Mouse (Mus musculus) 3134 (cell line): Measurements from ENCODE around the gene Slc6a3.

Source experiments
- DNase-seq: peaks from one replicate; pipeline ENCODE4 v3.0.0-alpha.2; 2011; ENCODE audit warnings: low spot score; ENCODE audit not compliant: insufficient read length; ENCODE audit errors: extremely low read depth

Slc6a3 gene

DNA sequence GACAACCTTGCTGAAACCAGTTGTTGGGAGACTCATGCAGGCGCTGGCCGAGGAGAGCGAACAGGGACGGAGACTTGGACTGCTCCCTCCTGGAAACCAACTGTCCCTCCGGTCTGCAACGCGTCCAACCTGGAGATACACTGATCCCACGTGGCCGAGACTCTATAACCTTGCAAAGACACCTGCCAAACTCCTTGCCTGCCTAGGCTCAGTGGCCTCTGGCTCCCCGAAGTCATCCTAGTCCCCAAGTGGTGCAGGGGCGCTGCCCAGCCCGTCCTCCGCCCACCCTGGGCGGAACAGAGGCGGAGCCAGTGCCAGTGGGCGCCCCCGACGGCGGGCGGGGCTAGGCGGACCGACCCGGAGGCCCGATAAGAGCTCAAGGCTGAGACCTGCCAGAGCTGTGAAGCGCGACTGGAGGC, at the start of gene Slc6a3:
Gene Slc6a3 (plus strand): TSS at position 345 of the 419 bp plus-strand sequence.
- DNase-seq: no peak

DNA sequence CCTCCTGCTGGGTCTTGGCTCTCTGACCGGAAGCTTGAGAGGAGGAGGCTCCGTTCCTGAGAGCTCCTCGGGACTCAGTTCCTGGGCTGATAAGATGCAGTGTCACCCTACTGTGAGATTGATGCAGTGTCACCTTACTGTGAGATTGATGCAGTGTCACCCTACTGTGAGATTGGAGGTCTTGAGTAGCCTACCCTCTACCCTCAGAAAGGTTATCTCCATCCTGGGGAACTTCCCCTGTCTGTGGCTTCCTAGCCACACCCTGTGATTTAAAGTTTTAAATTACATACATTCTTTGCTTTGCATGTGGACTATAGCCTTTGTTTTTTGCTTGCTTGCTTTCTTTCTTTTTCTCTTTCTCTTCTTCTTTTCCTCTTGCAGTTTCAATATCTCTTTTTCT, 48.4 kb upstream of the Slc6a3 start:
- DNase-seq: no peak

- DNase-seq: no peak
Observed at GRCm38 (mm10) chr13:73488707-73489106, 47.8 kb upstream of the Slc6a3 start.

DNA sequence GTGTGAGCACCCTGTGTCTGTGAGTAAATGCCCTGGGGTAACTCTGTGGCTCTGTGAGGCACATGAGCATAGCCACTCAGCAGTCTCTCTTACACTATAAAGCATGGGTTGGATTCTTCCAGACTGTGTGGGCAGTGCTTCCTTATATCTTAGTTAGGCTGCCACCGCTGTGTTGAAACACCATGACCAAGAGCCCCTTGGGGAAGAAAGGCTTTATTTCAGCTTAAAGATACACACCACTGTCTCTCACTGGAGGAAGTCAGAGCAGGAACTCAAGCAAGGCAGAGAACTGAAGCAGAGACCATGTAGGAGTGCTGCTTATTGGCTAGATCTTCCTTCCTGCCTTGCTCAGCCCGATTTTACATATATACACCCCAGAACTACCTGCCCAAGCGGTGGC, 46.6 kb upstream of the Slc6a3 start:
- no peak for DNase-seq

DNA sequence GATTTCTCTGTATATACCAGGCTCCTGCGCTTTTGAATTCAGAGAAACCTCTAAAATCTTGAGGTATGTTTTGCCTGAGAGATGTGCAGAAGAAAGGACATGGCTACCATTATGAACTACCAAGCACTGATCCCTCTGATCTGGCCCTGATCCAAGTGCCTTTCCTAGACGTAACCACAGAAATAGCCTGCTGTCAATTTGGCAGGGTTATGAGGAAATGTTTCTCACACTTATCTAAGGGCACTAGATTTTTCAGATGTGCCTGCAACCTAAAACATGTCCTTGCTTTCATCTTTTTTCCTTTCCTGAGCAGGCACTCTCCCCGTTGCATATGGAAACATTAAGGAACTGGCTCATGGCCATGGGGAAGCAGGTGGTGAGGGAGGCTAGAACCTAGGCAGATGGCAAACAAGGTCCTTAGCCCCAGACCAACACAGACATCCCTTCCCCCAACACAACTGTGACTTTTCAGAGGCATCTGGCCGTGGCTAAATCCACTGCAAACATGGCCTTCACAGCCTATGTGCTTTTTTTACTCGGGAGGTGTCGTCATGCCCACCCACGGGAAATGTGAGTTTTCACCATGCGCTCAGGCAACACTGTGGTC, 45.9 kb upstream of the Slc6a3 start:
- no peak for DNase-seq

DNA sequence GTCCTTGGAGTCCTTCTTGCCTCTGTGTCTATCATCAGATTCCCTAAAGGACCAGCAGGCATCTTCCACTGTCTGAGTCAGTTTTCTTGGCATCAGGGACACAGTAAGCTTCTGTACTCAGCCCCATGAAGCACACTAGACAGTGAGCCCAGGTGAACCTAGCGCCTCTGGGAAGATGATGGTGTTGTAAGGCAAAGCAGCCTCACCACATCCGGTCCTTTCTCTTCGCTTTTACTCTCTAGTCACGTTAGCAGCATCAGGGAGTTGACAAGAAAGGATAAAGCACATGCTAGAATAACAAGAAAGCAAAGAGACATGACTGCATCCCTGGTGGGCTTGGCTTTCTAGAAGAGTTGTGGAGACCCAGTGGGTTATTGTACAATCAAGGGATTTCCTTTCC, 43.4 kb upstream of the Slc6a3 start:
- DNase-seq: no peak

DNA sequence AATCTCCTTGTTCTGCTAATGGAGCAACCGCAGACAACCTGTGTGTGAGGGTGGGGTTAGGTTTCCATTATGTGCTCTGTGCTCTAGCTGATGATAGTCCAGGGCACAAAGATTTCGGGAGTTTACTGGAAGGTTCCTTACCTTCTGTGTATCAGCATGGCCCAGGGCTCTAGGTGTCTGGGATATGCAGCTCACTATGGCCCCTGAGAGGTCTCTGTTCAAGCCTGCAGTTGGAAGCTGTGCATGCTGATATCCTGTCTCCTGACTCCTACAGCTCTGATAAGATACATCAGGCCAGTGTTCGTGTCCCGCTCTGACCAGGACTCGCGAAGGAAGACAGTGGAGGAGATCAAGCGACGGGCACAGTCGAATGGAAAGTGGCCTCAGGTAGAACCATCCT, 42.0 kb upstream of the Slc6a3 start:
- no peak for DNase-seq

- DNase-seq: no peak
Observed at GRCm38 (mm10) chr13:73496137-73496536, 40.4 kb upstream of the Slc6a3 start.

- DNase-seq: no peak
Observed at GRCm38 (mm10) chr13:73499893-73500604, 36.5 kb upstream of the Slc6a3 start.

GRCm38 (mm10) chr13:73502719-73503118, 33.8 kb upstream of the Slc6a3 start:
- no peak for DNase-seq

DNA sequence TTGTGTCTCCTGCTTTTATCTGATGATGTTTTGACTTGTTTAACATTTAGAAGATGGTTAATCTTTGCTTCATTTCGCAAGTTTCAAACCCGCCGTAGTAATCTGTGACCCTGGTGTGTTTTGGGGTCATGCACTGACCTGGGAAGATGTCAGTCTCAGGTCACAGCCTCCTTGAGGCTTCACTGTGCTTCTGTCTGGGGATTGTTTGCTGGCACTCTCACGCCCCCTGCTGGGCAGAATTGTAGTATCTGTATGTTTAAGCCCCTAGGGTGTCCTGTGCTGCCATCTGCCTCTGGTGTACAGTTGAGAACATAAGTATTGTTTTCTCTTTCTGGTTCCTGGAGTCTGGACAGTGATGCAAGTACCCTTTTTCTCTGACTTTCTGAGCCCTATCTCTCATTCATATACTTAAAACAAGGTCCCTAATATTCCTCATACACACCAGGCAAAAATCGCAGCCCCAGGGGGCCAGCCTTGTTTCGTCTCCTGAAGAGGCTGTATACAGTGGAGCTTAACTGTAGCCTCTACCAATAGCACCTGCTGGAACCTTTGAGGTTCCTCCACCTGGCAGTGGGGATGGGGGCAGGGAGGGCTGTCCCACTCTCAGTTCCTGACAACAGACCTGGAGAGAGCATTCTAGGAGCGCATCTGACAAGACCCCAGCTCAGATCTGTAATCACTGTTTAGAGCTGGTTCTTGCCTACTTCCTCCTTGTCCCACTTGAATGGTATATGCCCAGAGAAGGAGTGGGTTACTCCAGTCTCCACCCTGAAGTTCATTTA, 30.7 kb upstream of the Slc6a3 start:
- DNase-seq: no peak

DNA sequence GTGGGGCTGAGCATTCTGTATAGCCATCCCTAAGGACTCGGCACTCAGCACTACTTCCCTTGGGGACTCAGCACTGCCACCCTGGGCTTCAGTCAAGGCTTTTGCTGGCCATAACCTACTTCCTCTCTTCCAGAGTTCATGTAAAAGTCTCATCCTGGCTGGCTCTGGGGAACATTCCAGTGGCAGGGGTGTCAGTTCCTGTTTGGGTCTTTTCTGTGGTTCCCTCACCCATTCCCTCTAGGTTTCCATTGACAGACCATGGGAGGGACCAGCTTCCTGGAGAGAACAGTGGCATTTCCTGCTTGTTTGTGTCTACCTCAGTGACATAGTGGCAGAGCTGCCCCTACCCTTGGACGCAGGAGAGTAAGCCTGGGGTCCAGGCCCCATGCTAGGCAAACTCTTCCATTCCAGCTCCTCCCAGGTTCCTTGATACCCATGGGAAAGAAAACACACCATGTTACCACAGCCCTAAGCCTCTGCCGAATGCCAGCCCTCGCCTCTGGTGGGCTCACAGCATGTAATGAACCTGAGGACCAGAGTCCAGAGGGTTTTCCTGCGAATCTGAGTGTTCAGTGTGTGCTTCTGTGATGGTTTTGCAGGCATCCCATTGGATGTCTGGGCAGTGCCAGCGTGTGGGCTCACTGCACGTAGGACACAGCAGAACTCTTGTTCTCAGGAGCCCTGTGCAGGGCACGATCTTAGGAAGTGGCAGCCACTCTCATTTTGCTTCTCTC, 27.6 kb upstream of the Slc6a3 start:
- DNase-seq: no peak

GRCm38 (mm10) chr13:73509869-73510268, 26.7 kb upstream of the Slc6a3 start:
- no peak for DNase-seq

DNA sequence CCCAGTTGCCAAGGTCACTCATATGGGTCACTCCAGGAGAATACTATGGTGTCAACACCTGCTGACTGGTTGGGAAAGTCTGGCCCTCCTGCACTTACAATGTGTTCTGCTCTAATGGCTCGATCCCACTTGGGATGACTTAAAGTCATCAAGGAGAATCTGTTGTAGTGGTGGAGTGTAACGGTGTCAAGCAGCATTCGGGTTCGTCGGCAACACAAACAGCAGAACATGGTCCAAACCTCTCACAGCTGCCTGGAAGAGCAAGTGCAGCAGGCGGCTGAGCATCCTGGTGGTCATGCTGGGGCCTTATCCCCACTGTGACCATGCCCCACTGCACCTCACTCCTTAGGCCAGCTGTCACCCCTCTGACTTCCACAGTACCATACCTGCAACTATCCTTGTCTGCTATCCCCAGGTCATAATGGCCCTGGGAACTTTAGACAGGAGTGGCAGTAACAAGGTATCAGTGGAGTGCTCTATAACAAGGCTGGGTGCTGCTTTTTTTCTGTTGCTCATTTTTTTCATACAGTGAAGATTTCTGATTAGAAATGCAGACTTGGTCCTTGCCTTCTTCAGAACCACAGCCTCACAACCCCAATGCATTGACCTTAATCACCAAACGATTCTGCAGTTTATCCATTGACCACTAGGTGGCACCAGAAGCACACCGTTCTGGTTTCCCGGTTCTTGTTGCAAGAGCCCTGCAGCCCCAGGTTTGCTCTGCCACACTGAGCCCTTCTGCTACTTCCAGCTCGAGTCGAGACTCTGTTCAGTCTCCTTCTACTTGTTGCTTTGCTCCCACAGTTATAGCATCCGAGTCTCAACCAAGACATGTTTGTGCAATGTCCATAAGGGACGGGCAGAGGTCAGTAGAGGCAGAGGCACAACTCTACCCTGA, 23.5 kb upstream of the Slc6a3 start:
- DNase-seq: no peak

- no peak for DNase-seq
Observed at GRCm38 (mm10) chr13:73516886-73517285, 19.7 kb upstream of the Slc6a3 start.

DNA sequence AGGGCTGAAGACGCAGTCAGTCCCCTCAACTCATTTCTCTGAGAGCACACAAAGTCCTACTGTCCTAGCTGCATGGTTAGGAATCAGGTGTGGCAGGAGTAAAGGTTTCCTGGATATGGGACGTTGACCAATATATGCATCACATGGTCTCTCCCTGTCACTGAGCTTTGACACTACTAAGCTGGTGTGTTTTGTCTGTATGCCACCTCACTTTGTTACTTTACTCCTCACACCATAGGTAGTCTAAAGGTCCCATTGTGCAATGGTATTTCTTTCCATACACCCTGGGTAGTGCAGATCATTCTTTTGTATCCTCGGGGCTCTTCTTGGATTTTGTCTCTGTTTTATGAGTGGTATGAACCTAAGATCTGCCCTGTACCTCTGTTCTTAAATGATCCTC, 2.8 kb upstream of the Slc6a3 start:
- DNase-seq: no peak

- no peak for DNase-seq
Observed at GRCm38 (mm10) chr13:73535287-73535686, 1.3 kb upstream of the Slc6a3 start.

- no peak for DNase-seq
Observed at GRCm38 (mm10) chr13:73536824-73537223, 277 bp downstream of the Slc6a3 start.

DNA sequence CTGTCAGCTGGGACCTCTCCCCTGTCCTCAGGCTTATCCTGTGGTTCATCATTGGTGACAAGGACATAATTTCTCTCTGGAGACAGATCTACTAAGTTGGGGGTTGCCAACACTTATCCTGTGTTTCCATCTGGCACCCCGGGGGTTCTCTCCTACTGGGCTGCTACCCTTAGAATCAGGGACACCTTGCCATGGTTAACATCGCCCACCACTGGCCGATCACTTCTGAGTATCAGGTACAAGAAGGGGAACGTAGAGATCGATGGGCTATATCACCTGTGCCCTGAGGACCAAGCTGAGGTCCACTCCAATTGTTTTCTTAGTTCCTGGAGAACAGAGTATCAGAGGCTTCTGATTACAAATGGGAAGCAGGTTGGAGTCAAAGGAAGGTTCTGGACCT, 27.7 kb downstream of the Slc6a3 start:
- DNase-seq: no peak

DNA sequence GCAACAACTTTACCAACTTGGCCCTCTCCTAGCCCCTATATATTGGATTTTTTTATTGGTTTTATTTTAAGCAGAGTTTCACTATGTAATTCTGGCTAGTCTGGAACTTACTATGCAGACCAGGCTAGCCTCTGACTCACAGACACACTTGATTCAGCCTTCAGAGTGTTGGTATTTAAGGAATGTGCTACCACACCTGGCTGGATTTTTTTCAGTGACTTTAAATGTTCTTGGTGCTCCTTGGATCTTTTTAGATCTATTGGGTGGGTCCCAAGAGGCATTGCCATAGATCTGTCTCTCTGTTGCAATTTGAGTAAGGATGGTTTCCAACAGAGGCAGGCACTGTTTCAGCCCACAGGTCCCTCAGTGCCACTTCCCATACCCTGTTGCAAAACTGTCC, 38.5 kb downstream of the Slc6a3 start:
- no peak for DNase-seq
